Mouse (Mus musculus) cerebellum, adult 2 months (tissue): ENCODE results near the gene Pfkfb4. TPM values are rescaled to one million over a fixed set of nuclear protein-coding genes. Genes with fewer than 3 reads are reported as not detected.

Experiments
- DNase-seq, 2 experiments: peaks; one replicate each; pipeline ENCODE4 v3.0.0; 2021
- H3K27ac ChIP-seq: fragments of 200-500 bp; 2 replicates; pipeline ENCODE4 v1.5.1; 2012; ENCODE audit warnings: low read length, control low read depth, inconsistent platforms; ENCODE audit not compliant: insufficient read depth
- H3K27me3 ChIP-seq: fragments of 200-500 bp; 2 replicates; pipeline ENCODE4 v1.6.1; 2012; ENCODE audit warnings: inconsistent platforms, mild to moderate bottlenecking, low read length, moderate library complexity; ENCODE audit not compliant: control insufficient read depth, insufficient read depth
- H3K4me1 ChIP-seq: fragments of 200-500 bp; 2 replicates; pipeline ENCODE4 v1.6.1; 2011; ENCODE audit warnings: low read length; ENCODE audit not compliant: control insufficient read depth, insufficient read depth
- H3K4me3 ChIP-seq: fragments of 200-500 bp; replicated peaks from 2 replicates; pipeline ENCODE3; 2011; ENCODE audit warnings: mild to moderate bottlenecking, low read depth, low read length, control low read depth; ENCODE audit not compliant: insufficient read depth
- CTCF ChIP-seq: fragments of 200-500 bp; IDR thresholded peaks from 2 replicates; pipeline ENCODE4 v1.5.1; 2011; ENCODE audit warnings: low read depth, mild to moderate bottlenecking, control low read depth, low read length, moderate library complexity, borderline replicate concordance; ENCODE audit not compliant: insufficient read depth
- POLR2A ChIP-seq: fragments of 200-500 bp; IDR thresholded peaks from 2 replicates; pipeline ENCODE4 v1.6.1; 2011; ENCODE audit warnings: low read length, control low read depth, borderline replicate concordance; ENCODE audit not compliant: insufficient read depth
- WGBS: fragments of 180-500 bp; shearing (Covaris S2); methylation state at CpG from one replicate; pipeline ENCODE4 v1.1.7; 2018; 5-methylcytosine and 5-hydroxymethylcytosine counted together
- polyA plus RNA-seq: library from polyadenylated mRNA; depleted of rRNA; stranded (reverse); fragments of >200 nt; gene quantifications from 2 replicates; pipeline ENCODE4 v1.2.3, GENCODE M21; 2012

Gene Pfkfb4
- polyA plus RNA-seq, 1 experiment = 17.5 TPM

- no peak for DNase-seq
- Histone ChIP-seq H3K27me3 (no peaks in the 10 kb centered on the region), H3K27ac (no peak overlapping the region), H3K4me3 (no peak overlapping the region), H3K4me1 (no peaks in the 10 kb centered on the region)
- 68% methylated on average over 5 of the region's 5 CpGs for WGBS
- TF ChIP-seq POLR2A (no peak), CTCF (no peak)
Measured at GRCm38 (mm10) chr9:109028919-109029318, 37.3 kb downstream of the Pfkfb4 start.

GRCm38 (mm10) chr9:109030312-109030711 is 38.7 kb downstream of the Pfkfb4 start:
- TF ChIP-seq POLR2A (no peak), CTCF (no peak)
- H3K4me3 ChIP-seq = no peak overlapping the region
- 68% methylated on average over 3 of the region's 3 CpGs for WGBS
- H3K27ac ChIP-seq = no peak overlapping the region
- no peaks in the 10 kb centered on the region for H3K27me3 ChIP-seq
- DNase-seq = no peak
- H3K4me1 ChIP-seq = no peaks in the 10 kb centered on the region

- no peak for DNase-seq
- no peaks in the 10 kb centered on the region for H3K27me3 ChIP-seq
- H3K4me1 ChIP-seq = no peaks in the 10 kb centered on the region
- no peak overlapping the region for H3K4me3 ChIP-seq
- TF ChIP-seq POLR2A (no peak), CTCF (no peak)
- no peak overlapping the region for H3K27ac ChIP-seq
- WGBS = 93% methylated on average over 7 of the region's 7 CpGs
Measured at GRCm38 (mm10) chr9:109031001-109031400, 39.4 kb downstream of the Pfkfb4 start.

GRCm38 (mm10) chr9:109031686-109032085 is 40.1 kb downstream of the Pfkfb4 start:
- TF ChIP-seq POLR2A (no peak), CTCF (no peak)
- Histone ChIP-seq H3K4me3 (no peak overlapping the region), H3K27ac (no peak overlapping the region), H3K4me1 (no peaks in the 10 kb centered on the region), H3K27me3 (no peaks in the 10 kb centered on the region)
- 70% methylated on average over 8 of the region's 8 CpGs for WGBS
- no peak for DNase-seq

- no peaks in the 10 kb centered on the region for H3K4me1 ChIP-seq
- no peak overlapping the region for H3K27ac ChIP-seq
- WGBS = 86% methylated on average over 6 of the region's 6 CpGs
- TF ChIP-seq POLR2A = no peak
- TF ChIP-seq CTCF = no peak
- no peak overlapping the region for H3K4me3 ChIP-seq
- no peaks in the 10 kb centered on the region for H3K27me3 ChIP-seq
- no peak for DNase-seq
Measured at GRCm38 (mm10) chr9:109032435-109032834, 40.9 kb downstream of the Pfkfb4 start.

- Histone ChIP-seq H3K4me3 (peak within 1 kb of the TSS; percentile 58), H3K4me1 (0 out of 2 replicates have a peak, but pooled peaks cover 2% of the 10 kb centered on the region), H3K27ac (no peak within 1 kb of the TSS), H3K27me3 (no peaks in the 10 kb centered on the region; the same call in 1 of the 2 replicates)
- no peak for TF ChIP-seq POLR2A
- TF ChIP-seq CTCF = no peak
- WGBS = under 1% methylated on average over 40 of the region's 40 CpGs
- DNase-seq = peak; percentile 54 to 63
Measured at GRCm38 (mm10) chr9:109038086-109038895, 46.7 kb downstream of the Pfkfb4 start, which contains the start of gene Shisa5. Shisa5 (plus strand) TSS chr9:109038565.

GRCm38 (mm10) chr9:109038901-109039364 is 47.4 kb downstream of the Pfkfb4 start:
- peak overlapping the region; percentile 58 for H3K4me3 ChIP-seq
- 13% methylated on average over 8 of the region's 8 CpGs for WGBS
- DNase-seq = peak; percentile 70 to 77
- H3K4me1 ChIP-seq = 0 out of 2 replicates have a peak, but pooled peaks cover 2% of the 10 kb centered on the region
- no peak overlapping the region for H3K27ac ChIP-seq
- TF ChIP-seq CTCF = no peak
- no peak for TF ChIP-seq POLR2A
- no peaks in the 10 kb centered on the region; the same call in 1 of the 2 replicates for H3K27me3 ChIP-seq

GRCm38 (mm10) chr9:109039681-109040080 is 48.1 kb downstream of the Pfkfb4 start:
- TF ChIP-seq CTCF (no peak), POLR2A (no peak)
- WGBS = 87% methylated on average over 4 of the region's 4 CpGs
- no peak for DNase-seq
- Histone ChIP-seq H3K27ac (no peak overlapping the region), H3K4me1 (0 out of 2 replicates have a peak, but pooled peaks cover 2% of the 10 kb centered on the region), H3K4me3 (no peak overlapping the region), H3K27me3 (no peaks in the 10 kb centered on the region; the same call in 1 of the 2 replicates)
